25 mouse cellular contexts compared by ENCODE assay signal in genomic region chr13:48075315-48075714, GRCm38 (mm10).
DNase-seq lines count a peak whose midpoint lies in the region; ATAC-seq and TF ChIP-seq lines count a peak whose summit lies in the region.
"Had no signal": no experiment of that assay in that cellular context is flagged by ENCODE, and none has a peak within 500 bp of the region (broad histone marks: within the 10 kb centered on the region; RNA-seq: fewer than 3 reads in every experiment).

No protein-coding gene starts in this region.

- H3K9me3 ChIP-seq in lung, postnatal 0 days (ENCODE audit: low read length) = no peaks in the 10 kb centered on the region
- H3K9me3 ChIP-seq: heart, embryonic 12.5 days; hindbrain, embryonic 13.5 days; limb, embryonic 12.5 days; liver, embryonic 15.5 days; midbrain, embryonic 10.5 days; neural tube, embryonic 12.5 days; stomach, embryonic 15.5 days had no signal

- H3K9ac ChIP-seq in lung, postnatal 0 days (replicated peaks; ENCODE audit: low read depth) = no peak overlapping the region
- H3K9ac ChIP-seq: heart, embryonic 12.5 days; hindbrain, embryonic 13.5 days; limb, embryonic 12.5 days; liver, embryonic 15.5 days; neural tube, embryonic 12.5 days; stomach, embryonic 15.5 days had no signal

- H3K27me3 ChIP-seq in kidney, adult 2 months (replicated peaks; ENCODE audit: control insufficient read depth, insufficient read depth, low read length) = no peaks in the 10 kb centered on the region
- no peaks in the 10 kb centered on the region for H3K27me3 ChIP-seq in lung, postnatal 0 days (replicated peaks; ENCODE audit: insufficient read depth, low read length)
- H3K27me3 ChIP-seq: heart, embryonic 12.5 days; hindbrain, embryonic 13.5 days; liver, embryonic 15.5 days; neural tube, embryonic 12.5 days; stomach, embryonic 15.5 days had no signal

- no peak for TF ChIP-seq CTCF in kidney, adult 2 months (conservative IDR thresholded peaks at IDR 0.05; ENCODE audit: insufficient read depth, insufficient read length, low read depth, low read length)
- no peak for TF ChIP-seq CTCF in lung, postnatal 0 days (IDR thresholded peaks at IDR 0.05)

- H3K27ac ChIP-seq in kidney, adult 2 months (ENCODE audit: insufficient read depth, low read depth, low read length) = no peak overlapping the region
- H3K27ac ChIP-seq in lung, postnatal 0 days (ENCODE audit: low read length) = no peak overlapping the region
- H3K27ac ChIP-seq: gastrocnemius, adult 2 months; hindbrain, embryonic 13.5 days; limb, embryonic 12.5 days; liver, embryonic 15.5 days; midbrain, embryonic 10.5 days; neural tube, embryonic 12.5 days; stomach, embryonic 15.5 days had no signal

- no peak overlapping the region for H3K4me2 ChIP-seq in lung, postnatal 0 days (replicated peaks; ENCODE audit: low read depth, low read length)
- H3K4me2 ChIP-seq: heart, embryonic 12.5 days; hindbrain, embryonic 13.5 days; limb, embryonic 12.5 days; liver, embryonic 15.5 days; neural tube, embryonic 12.5 days; stomach, embryonic 15.5 days had no signal

- no peaks in the 10 kb centered on the region for H3K4me1 ChIP-seq in kidney, adult 2 months (ENCODE audit: control insufficient read depth, insufficient read depth, low read length)
- H3K4me1 ChIP-seq in lung, postnatal 0 days (ENCODE audit: insufficient read depth, low read depth, low read length) = no peaks in the 10 kb centered on the region
- H3K4me1 ChIP-seq: limb, embryonic 12.5 days; liver, embryonic 15.5 days; stomach, embryonic 15.5 days had no signal

- 81% methylated on average over 5 of the region's 5 CpGs for WGBS in kidney, adult 2 months
- WGBS in lung, postnatal 0 days = 44% methylated on average over 5 of the region's 5 CpGs

- H3K36me3 ChIP-seq in kidney, adult 2 months (ENCODE audit: control insufficient read depth, insufficient read depth, low read length) = no peaks in the 10 kb centered on the region
- no peaks in the 10 kb centered on the region for H3K36me3 ChIP-seq in lung, postnatal 0 days (ENCODE audit: insufficient read depth, low read length)
- H3K36me3 ChIP-seq: heart, embryonic 12.5 days; hindbrain, embryonic 13.5 days; limb, embryonic 12.5 days; liver, embryonic 15.5 days; midbrain, embryonic 10.5 days; neural tube, embryonic 12.5 days; stomach, embryonic 15.5 days had no signal

- no peak overlapping the region for H3K4me3 ChIP-seq in kidney, adult 2 months (ENCODE audit: insufficient read depth, low read depth, low read length)
- no peak overlapping the region for H3K4me3 ChIP-seq in lung, postnatal 0 days (ENCODE audit: low read depth, low read length)
- H3K4me3 ChIP-seq: gastrocnemius, adult 2 months; heart, embryonic 12.5 days; hindbrain, embryonic 13.5 days; limb, embryonic 12.5 days; liver, embryonic 15.5 days; midbrain, embryonic 10.5 days; neural tube, embryonic 12.5 days; stomach, embryonic 15.5 days had no signal

- TF ChIP-seq EP300 in lung, postnatal 0 days (IDR thresholded peaks at IDR 0.05) = no peak

- no peak for TF ChIP-seq POLR2A in kidney, adult 2 months (IDR thresholded peaks at IDR 0.05; ENCODE audit: low read depth, low read length)

- ATAC-seq in lung, postnatal 0 days = peak; percentile 57
- ATAC-seq: CD4-positive, CD25-positive, alpha-beta regulatory T cell, adult 4 months; forebrain, embryonic 14.5 days; intestine, embryonic 16.5 days; midbrain, embryonic 16.5 days had no signal

- peak; percentile 20 for DNase-seq in kidney, postnatal 10 days
- no peak for DNase-seq in kidney, adult 2 months
- DNase-seq in lung, postnatal 0 days (ENCODE audit: low spot score) = peak; percentile 49
- no peak for DNase-seq in lung, postnatal 14 days
- peak; percentile 55 for DNase-seq in brain, adult 2 months (ENCODE audit: low read depth, low spot score)
- DNase-seq in right cerebral cortex, postnatal 4 days = no peak
- no peak for DNase-seq in neural tube, embryonic 10.5 days (ENCODE audit: extremely low spot score, low spot score)
- DNase-seq: cerebellum, adult 8-10 months; gastrocnemius, adult 2 months; gastrocnemius, postnatal 36 days; heart, adult 18-20 months; heart, postnatal 4 days; kidney, adult 9 months; kidney, postnatal 14 days had no signal

Comparison
In these comparisons a context has a peak if more than half of its experiments do, and no peak if none do; other contexts are left out.
1. DNase-seq: peak in kidney, postnatal 10 days (single experiment), lung, postnatal 0 days (single experiment) and brain, adult 2 months (single experiment); none in kidney, adult 2 months (single experiment), lung, postnatal 14 days (single experiment), right cerebral cortex, postnatal 4 days (single experiment) and neural tube, embryonic 10.5 days (single experiment).